Mouse (Mus musculus) c-Kit-negative CD71-positive TER-119-positive erythroid progenitor cells, embryonic 14.5 days (primary cell): ENCODE data around the gene Triobp.
"Not testable (repeated sequence)": the region's sequence is repeated elsewhere in the genome, so short reads cannot be mapped to it uniquely, and the experiment has no call there.

ENCODE experiments used
- DNase-seq: peaks from one replicate; pipeline ENCODE4 v3.0.0-alpha.2; 2013; ENCODE audit warnings: low read depth, low spot score

Gene Triobp

GRCm38 (mm10) chr15:79029519-79030241 lies 82.2 kb downstream of the Triobp start:
- DNase-seq: no peak

GRCm38 (mm10) chr15:79030551-79031435 lies 83.3 kb downstream of the Triobp start:
- DNase-seq: no peak

GRCm38 (mm10) chr15:79031908-79032307 lies 84.4 kb downstream of the Triobp start:
- not testable (repeated sequence) for DNase-seq

- peak; percentile 68 for DNase-seq
These were observed 90.4 kb downstream of the Triobp start for GRCm38 (mm10) chr15:79037913-79038328.

- no peak for DNase-seq
These were observed 90.8 kb downstream of the Triobp start for GRCm38 (mm10) chr15:79038331-79038730.

- peak; percentile 54 for DNase-seq
These were observed 91.3 kb downstream of the Triobp start for GRCm38 (mm10) chr15:79038853-79039252.

- DNase-seq: no peak
These were observed 93.2 kb downstream of the Triobp start for GRCm38 (mm10) chr15:79040501-79041416.

- DNase-seq: no peak
These were observed 94.1 kb downstream of the Triobp start, which contains the start of gene Galr3 for GRCm38 (mm10) chr15:79041585-79041984. Galr3 (plus strand) TSS chr15:79041885.

- DNase-seq: no peak
These were observed 95.4 kb downstream of the Triobp start for GRCm38 (mm10) chr15:79042721-79043491.

- no peak for DNase-seq
These were observed 97.3 kb downstream of the Triobp start for GRCm38 (mm10) chr15:79044837-79045236.

GRCm38 (mm10) chr15:79048186-79048585 lies 100.7 kb downstream of the Triobp start:
- no peak for DNase-seq

- no peak for DNase-seq
These were observed 102.8 kb downstream of the Triobp start for GRCm38 (mm10) chr15:79050160-79050845.

GRCm38 (mm10) chr15:79050964-79051363 lies 103.4 kb downstream of the Triobp start:
- no peak for DNase-seq

GRCm38 (mm10) chr15:79051461-79052360 lies 104.2 kb downstream of the Triobp start:
- no peak for DNase-seq

GRCm38 (mm10) chr15:79052366-79052765 lies 104.8 kb downstream of the Triobp start:
- no peak for DNase-seq
